Mouse (Mus musculus) limb, embryonic 12.5 days (tissue): ENCODE data around the gene Ank3. TPM values are rescaled to one million over a fixed set of nuclear protein-coding genes. Genes with fewer than 3 reads are reported as not detected.
A peak's percentile ranks its signal among the peaks of the same experiment; 100 is the strongest.

Source experiments
- ATAC-seq: fragments of 200-750 bp; cut with Nextera tagmentation; 2 replicates; pipeline ENCODE4 v1.8.0; 2017; ENCODE audit warnings: low read depth, moderate TSS enrichment; ENCODE audit not compliant: insufficient number of reproducible peaks, insufficient read depth, low FRiP score, low TSS enrichment
- H3K27ac ChIP-seq: fragments of 300-500 bp; sonication (generic); 2 replicates; pipeline ENCODE4 v1.5.1; 2016; ENCODE audit warnings: mild to moderate bottlenecking, moderate library complexity
- H3K27me3 ChIP-seq: fragments of 300-500 bp; sonication (generic); 2 replicates; pipeline ENCODE4 v1.6.1; 2016; ENCODE audit warnings: mild to moderate bottlenecking, moderate library complexity
- H3K36me3 ChIP-seq: fragments of 300-500 bp; sonication (generic); 2 replicates; pipeline ENCODE4 v1.6.1; 2016; ENCODE audit warnings: mild to moderate bottlenecking, moderate library complexity
- H3K4me1 ChIP-seq: fragments of 300-500 bp; sonication (generic); replicated peaks from 2 replicates; pipeline ENCODE4 v1.6.1; 2016
- H3K4me2 ChIP-seq: fragments of 300-500 bp; sonication (generic); 2 replicates; pipeline ENCODE4 v1.6.1; 2016; ENCODE audit warnings: mild to moderate bottlenecking, moderate library complexity
- H3K4me3 ChIP-seq: fragments of 300-500 bp; sonication (generic); replicated peaks from 2 replicates; pipeline ENCODE4 v1.5.1; 2016; ENCODE audit warnings: mild to moderate bottlenecking
- H3K9ac ChIP-seq: fragments of 300-500 bp; sonication (generic); replicated peaks from 2 replicates; pipeline ENCODE4 v1.6.1; 2016; ENCODE audit warnings: mild to moderate bottlenecking, moderate library complexity
- H3K9me3 ChIP-seq: fragments of 300-500 bp; sonication (generic); 2 replicates; pipeline ENCODE4 v1.6.1; 2016; ENCODE audit warnings: mild to moderate bottlenecking, moderate library complexity
- WGBS: fragments of 180-500 bp; shearing (Covaris S2); methylation state at CpG from one replicate; pipeline ENCODE4 v1.1.7; 2016; 5-methylcytosine and 5-hydroxymethylcytosine counted together
- polyA plus RNA-seq: library from polyadenylated mRNA; unstranded; fragments of >200 nt; fragmentation: Nextera tagmentation; extraction: Ambion mirVana; gene quantifications from 2 replicates; pipeline ENCODE4 v1.2.1, GENCODE M21; 2016

Gene Ank3
- polyA plus RNA-seq, 1 experiment from 2014 or later = 32.5 TPM

DNA sequence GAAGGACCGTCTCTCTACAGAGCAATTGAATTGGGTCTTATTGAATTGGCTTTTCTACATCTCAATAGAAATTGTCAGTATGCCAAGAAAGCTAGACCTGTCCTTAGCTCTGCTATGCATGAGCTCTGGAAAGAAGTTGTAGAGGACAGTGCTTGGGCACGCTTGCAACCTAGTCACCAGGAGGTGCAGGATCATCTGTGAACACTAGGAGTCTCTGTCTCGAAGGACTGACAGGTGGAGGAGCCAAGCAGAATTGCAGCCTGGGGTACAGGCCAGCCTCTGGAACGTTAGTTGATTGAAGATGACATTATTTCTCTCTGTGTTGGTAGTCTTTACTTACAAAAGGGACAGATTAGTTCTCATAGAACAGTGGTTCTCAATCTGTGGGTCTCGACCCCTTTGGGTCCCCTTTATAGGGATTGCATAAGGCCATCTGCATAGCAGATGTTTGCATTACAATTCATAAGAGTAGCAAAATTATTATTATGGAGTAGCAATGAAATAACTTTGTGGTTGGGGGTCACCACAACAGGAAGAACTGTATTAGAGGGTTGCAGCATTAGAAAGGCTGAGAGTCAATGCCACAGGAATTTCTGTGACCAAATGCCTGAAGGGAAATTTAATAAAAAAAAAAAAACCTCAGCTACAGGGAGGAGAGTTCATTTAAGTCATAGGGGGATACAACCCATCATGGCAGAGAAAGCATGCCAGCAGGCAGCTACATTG, 454.0 kb downstream of the Ank3 start:
- no peak overlapping the region for H3K9ac ChIP-seq
- WGBS = 64% methylated on average over 5 of the region's 5 CpGs
- H3K27ac ChIP-seq = no peak overlapping the region
- H3K27me3 ChIP-seq = no peaks in the 10 kb centered on the region
- H3K36me3 ChIP-seq = no peaks in the 10 kb centered on the region
- no peaks in the 10 kb centered on the region for H3K9me3 ChIP-seq
- H3K4me3 ChIP-seq = no peak overlapping the region
- no peak overlapping the region for H3K4me2 ChIP-seq
- no peak; the same call in 1 of the 2 replicates for ATAC-seq
- H3K4me1 ChIP-seq = no peaks in the 10 kb centered on the region

DNA sequence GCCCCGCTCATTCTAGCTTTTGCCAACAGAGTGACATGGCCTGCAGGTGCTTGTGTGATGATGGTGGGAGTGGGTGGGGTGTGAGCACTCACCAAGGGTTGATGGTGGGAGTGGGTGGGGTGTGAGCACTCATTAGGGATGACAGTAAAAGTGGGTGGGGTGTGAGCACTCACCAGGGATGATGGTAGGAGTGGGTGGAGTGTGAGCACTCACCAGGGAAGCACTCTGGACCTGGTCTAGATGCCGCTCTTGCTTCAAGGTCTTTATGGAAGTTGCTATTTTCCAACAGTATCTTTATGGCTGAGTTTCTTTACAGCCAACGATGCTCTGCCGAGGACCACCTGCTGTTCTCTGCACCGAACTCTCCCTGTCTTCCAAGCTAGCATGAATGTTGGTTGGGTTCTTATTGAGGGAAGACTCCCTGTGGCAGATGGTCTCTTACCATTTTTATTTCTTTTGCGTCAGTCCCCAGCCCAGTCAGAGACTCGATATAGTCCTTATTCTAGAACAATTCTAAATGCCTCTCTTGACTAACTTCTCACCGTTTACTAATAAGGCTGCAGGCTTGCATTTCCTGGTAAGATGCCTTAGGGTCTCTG, 456.1 kb downstream of the Ank3 start:
- no peaks in the 10 kb centered on the region for H3K36me3 ChIP-seq
- 89% methylated on average over 8 of the region's 8 CpGs for WGBS
- ATAC-seq = no peak
- no peaks in the 10 kb centered on the region for H3K9me3 ChIP-seq
- H3K4me1 ChIP-seq = peaks cover 8% of the 10 kb centered on the region; the same call in 1 of the 2 replicates
- no peak overlapping the region for H3K4me3 ChIP-seq
- no peak overlapping the region for H3K4me2 ChIP-seq
- no peaks in the 10 kb centered on the region for H3K27me3 ChIP-seq
- H3K27ac ChIP-seq = no peak overlapping the region
- H3K9ac ChIP-seq = no peak overlapping the region

DNA sequence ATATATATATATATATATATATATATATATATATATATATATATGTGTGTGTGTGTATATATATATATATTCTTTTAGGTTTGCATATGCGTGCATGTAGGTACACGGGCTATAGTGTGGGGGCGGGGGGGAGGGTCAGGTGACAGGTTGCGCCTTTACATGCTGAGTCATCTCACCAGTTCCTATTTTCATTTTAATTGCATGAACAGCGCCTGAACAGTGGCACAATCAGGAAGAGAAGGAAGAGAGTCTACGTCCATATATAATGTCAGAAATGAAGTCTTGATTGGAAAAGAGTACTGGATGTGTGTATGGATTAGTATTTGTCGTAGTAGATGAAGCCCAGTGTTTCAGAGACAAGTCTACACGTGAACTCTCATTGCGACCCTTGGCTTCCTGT, 459.4 kb downstream of the Ank3 start:
- no peak overlapping the region for H3K4me2 ChIP-seq
- WGBS = 90% methylated on average over 9 of the region's 9 CpGs
- no peaks in the 10 kb centered on the region for H3K27me3 ChIP-seq
- peaks cover 8% of the 10 kb centered on the region; the same call in 1 of the 2 replicates for H3K4me1 ChIP-seq
- H3K9me3 ChIP-seq = no peaks in the 10 kb centered on the region
- no peak overlapping the region for H3K27ac ChIP-seq
- H3K4me3 ChIP-seq = no peak overlapping the region
- no peak for ATAC-seq
- H3K9ac ChIP-seq = no peak overlapping the region
- H3K36me3 ChIP-seq = no peaks in the 10 kb centered on the region

DNA sequence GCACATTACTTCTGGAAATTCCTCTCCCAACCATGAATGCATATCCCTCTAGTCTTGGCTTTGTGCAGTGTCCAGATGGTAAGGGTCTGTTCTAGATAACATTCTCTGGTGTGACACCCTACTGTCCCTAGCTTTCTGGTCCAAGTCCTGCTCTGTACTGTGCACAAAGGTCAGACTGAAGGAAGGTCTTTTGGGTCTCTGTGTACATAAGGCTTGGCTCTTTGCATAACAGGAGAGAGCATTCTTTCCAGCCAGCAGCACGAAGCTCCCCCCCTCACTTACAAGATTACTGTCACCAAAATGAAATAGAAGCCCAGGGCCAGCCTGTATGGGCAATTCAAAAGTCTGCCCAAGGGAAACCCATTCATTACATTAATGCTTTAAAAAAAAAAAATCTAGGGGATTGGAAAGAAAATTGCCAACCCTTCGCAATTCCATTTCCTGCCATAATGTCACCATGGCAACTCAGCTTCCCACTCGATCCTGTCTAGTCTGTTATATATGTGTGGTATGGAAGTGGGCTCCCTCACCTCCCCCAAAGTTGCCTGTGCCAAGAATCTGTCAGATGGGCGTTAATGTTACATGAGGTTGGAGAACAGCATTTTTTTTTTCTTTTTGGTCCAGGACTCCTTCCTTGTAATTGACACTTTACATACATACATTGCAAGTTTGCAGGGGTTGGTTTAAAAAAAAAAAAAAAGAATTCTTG, 460.5 kb downstream of the Ank3 start:
- Histone ChIP-seq H3K9me3 (no peaks in the 10 kb centered on the region), H3K9ac (no peak overlapping the region), H3K27me3 (no peaks in the 10 kb centered on the region), H3K27ac (0 out of 2 replicates have a peak overlapping the region, but pooled peaks have one; percentile 50), H3K4me2 (no peak overlapping the region), H3K36me3 (no peaks in the 10 kb centered on the region), H3K4me3 (no peak overlapping the region), H3K4me1 (peaks cover 8% of the 10 kb centered on the region; the same call in 1 of the 2 replicates)
- peak; percentile 52; the same call in 1 of the 2 replicates for ATAC-seq
- 38% methylated on average over 4 of the region's 4 CpGs for WGBS

DNA sequence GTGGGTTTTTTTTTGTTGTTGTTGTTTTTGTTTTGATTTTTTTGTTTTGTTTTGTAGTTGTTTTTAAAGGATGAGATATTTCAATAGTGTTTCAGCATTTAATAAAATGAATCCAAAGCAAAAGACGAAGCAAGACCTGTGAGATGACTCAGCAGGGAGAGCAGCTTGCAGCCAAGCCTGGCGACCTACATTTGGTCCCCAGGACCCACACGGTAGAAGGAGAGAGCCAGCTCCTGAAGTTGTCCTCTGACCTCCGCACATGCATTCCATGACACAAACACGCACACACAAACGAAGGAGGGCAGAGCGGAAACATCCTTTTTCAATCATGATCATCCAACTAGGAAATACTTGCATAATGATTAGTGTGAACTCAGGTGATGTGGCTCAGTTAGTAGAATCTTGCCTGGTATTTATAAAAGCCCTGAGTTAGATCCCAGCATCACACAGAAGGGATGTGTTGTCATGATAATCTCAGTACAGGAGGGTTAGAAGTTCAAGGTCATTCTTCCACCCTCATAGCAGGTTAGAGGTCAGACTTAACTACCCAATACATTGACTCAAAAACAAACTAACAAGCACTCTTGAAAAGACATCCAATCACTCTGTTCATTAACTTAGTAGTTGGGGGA, 461.4 kb downstream of the Ank3 start:
- WGBS = 77% methylated on average over 7 of the region's 7 CpGs
- Histone ChIP-seq H3K4me1 (peaks cover 8% of the 10 kb centered on the region; the same call in 1 of the 2 replicates), H3K27ac (no peak overlapping the region), H3K9me3 (no peaks in the 10 kb centered on the region), H3K4me2 (no peak overlapping the region), H3K36me3 (no peaks in the 10 kb centered on the region), H3K9ac (no peak overlapping the region), H3K27me3 (no peaks in the 10 kb centered on the region), H3K4me3 (no peak overlapping the region)
- ATAC-seq = no peak

DNA sequence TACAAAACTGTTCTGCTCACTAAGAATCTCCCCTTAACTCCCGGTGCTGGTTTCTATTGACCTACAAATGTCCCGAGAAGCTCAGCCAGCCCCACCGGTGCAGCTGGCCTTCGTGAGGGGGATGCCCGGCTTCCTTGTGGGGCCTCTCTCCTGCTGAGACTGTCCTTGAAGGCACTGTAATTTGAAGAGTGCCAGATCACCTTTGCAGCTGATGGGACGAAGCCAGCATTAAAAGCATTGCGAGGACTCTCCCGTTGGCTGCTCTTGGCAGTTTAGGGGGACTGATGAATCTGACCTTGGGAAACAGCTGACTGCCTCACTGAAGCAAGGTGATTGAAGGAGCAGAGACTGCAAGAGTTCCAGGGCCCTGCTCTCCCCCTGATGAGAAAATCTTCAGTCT, 464.3 kb downstream of the Ank3 start:
- H3K27me3 ChIP-seq = no peaks in the 10 kb centered on the region
- peaks cover 8% of the 10 kb centered on the region; the same call in 1 of the 2 replicates for H3K4me1 ChIP-seq
- 45% methylated on average over 8 of the region's 8 CpGs for WGBS
- no peak for ATAC-seq
- H3K9ac ChIP-seq = no peak overlapping the region
- no peak overlapping the region for H3K4me2 ChIP-seq
- H3K9me3 ChIP-seq = no peaks in the 10 kb centered on the region
- H3K27ac ChIP-seq = no peak overlapping the region
- H3K36me3 ChIP-seq = no peaks in the 10 kb centered on the region
- no peak overlapping the region for H3K4me3 ChIP-seq

DNA sequence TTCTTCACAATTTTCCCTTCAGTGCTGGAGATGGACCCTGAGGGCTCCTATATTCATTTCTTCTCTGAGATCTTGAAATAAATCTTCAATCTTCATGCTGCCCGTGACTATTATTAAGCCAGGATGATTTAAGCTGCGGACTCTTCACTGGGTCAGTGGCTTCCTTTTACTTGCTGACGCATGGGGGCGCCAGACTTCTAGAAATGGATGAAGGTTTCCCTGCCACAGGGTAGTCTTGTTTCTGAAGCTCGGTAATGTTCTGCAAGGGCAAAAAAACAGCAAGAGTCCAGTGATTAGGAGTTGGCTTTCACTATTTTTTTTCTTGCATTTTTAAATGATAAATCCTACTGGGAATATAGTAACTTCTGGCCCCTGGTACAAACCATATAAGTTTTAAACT, 471.8 kb downstream of the Ank3 start:
- no peak overlapping the region for H3K4me2 ChIP-seq
- H3K27ac ChIP-seq = no peak overlapping the region
- H3K36me3 ChIP-seq = no peaks in the 10 kb centered on the region
- ATAC-seq = no peak
- H3K27me3 ChIP-seq = no peaks in the 10 kb centered on the region
- no peak overlapping the region for H3K9ac ChIP-seq
- H3K4me1 ChIP-seq = no peaks in the 10 kb centered on the region
- H3K9me3 ChIP-seq = no peaks in the 10 kb centered on the region
- no peak overlapping the region for H3K4me3 ChIP-seq
- 15% methylated on average over 5 of the region's 5 CpGs for WGBS

DNA sequence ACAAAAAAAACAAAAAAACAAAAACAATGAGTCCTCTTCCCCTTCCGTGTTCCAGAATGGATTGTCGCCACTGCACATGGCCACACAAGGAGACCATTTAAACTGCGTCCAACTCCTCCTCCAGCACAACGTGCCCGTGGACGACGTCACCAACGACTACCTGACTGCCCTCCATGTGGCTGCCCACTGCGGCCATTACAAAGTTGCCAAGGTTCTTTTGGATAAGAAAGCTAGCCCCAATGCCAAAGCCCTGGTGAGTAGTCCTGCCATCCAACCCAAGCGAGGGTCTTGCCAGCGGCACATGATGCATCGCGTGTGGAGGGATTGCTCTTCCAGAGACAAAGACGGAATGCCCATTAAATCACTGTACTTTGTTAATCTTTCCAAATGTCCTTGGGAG, 472.4 kb downstream of the Ank3 start:
- no peaks in the 10 kb centered on the region for H3K36me3 ChIP-seq
- no peaks in the 10 kb centered on the region for H3K27me3 ChIP-seq
- H3K9me3 ChIP-seq = no peaks in the 10 kb centered on the region
- WGBS = 93% methylated on average over 14 of the region's 14 CpGs
- no peak overlapping the region for H3K9ac ChIP-seq
- H3K4me3 ChIP-seq = no peak overlapping the region
- no peaks in the 10 kb centered on the region for H3K4me1 ChIP-seq
- no peak overlapping the region for H3K4me2 ChIP-seq
- no peak for ATAC-seq
- H3K27ac ChIP-seq = no peak overlapping the region

DNA sequence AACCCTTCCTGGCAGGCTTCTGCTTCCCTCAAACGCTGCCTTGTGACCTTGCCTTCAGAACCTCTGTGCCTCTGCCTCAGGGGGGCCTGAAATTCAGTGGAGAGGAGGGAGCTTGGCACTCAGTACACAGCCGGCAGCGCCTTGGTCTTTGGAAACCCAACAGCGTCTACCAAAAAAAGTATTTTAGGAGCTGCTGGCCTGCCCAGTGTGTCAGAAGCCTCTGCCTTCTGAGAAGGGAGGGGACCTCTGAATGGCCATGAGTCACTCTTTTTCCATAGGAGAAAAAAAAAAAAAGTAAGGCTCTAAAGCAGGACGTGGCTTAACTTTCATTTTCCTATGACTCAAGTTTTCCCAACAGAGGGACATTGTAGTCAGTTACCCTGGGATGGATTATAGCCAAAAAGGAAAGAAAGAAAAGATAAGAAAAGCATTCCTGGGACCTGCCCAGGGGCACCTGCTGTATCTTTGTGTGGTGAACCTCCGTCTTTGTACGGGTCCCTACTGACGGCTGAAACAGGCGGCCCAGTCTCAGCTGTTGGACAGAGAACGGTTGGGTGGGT, 473.7 kb downstream of the Ank3 start:
- H3K27me3 ChIP-seq = no peaks in the 10 kb centered on the region
- H3K36me3 ChIP-seq = no peaks in the 10 kb centered on the region
- ATAC-seq = peak; percentile 59; the same call in 1 of the 2 replicates
- H3K9ac ChIP-seq = no peak overlapping the region
- H3K4me3 ChIP-seq = no peak overlapping the region
- no peaks in the 10 kb centered on the region for H3K4me1 ChIP-seq
- H3K27ac ChIP-seq = no peak overlapping the region
- no peak overlapping the region for H3K4me2 ChIP-seq
- no peaks in the 10 kb centered on the region for H3K9me3 ChIP-seq
- WGBS = 77% methylated on average over 10 of the region's 10 CpGs

DNA sequence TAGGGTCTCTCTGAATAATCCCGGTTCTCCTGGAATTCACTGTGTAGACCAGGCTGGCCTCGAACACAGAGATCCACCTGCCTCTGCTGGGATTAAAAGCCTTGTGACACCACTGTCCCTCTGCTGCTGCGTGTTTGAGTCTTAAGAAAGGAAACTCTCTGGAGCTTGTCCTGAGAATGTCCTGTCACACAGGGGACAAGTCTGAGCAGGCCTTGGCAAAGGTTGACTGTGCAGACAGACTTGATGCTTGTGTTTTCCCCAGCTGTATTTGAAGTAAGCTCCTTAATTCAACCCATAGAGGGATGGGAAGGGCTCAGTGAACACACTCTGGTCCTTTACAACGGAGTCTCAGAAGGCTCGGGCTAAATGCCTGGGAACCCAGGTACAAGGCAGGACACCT, 474.3 kb downstream of the Ank3 start:
- no peak overlapping the region for H3K27ac ChIP-seq
- H3K9me3 ChIP-seq = no peaks in the 10 kb centered on the region
- H3K27me3 ChIP-seq = no peaks in the 10 kb centered on the region
- no peak overlapping the region for H3K9ac ChIP-seq
- no peak overlapping the region for H3K4me3 ChIP-seq
- 82% methylated on average over 5 of the region's 5 CpGs for WGBS
- no peak for ATAC-seq
- H3K4me2 ChIP-seq = no peak overlapping the region
- no peaks in the 10 kb centered on the region for H3K4me1 ChIP-seq
- no peaks in the 10 kb centered on the region for H3K36me3 ChIP-seq

DNA sequence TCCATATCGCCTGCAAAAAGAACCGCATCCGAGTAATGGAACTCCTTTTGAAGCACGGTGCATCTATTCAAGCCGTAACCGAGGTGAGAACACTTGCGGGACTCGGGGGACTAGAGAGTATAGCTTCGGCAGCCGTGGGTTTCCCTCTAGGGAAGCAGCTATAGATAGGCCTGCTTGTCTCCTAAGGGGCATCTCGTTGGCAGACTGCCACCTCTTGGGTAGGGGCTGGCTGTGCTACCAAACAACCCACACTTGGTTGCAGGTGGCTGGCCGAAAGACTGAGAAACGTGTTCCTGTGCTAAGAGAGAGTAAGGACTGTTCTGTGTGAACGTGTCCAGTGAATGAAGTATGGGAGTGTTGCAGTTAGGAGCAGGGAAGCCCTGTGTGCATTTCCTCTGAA, 476.2 kb downstream of the Ank3 start:
- H3K36me3 ChIP-seq = peaks cover 3% of the 10 kb centered on the region; the same call in 1 of the 2 replicates
- no peak overlapping the region for H3K27ac ChIP-seq
- 86% methylated on average over 14 of the region's 14 CpGs for WGBS
- ATAC-seq = no peak
- H3K27me3 ChIP-seq = no peaks in the 10 kb centered on the region
- H3K4me2 ChIP-seq = no peak overlapping the region
- H3K4me3 ChIP-seq = no peak overlapping the region
- H3K9ac ChIP-seq = no peak overlapping the region
- H3K4me1 ChIP-seq = no peaks in the 10 kb centered on the region
- no peaks in the 10 kb centered on the region for H3K9me3 ChIP-seq
